Mouse (Mus musculus) stomach, postnatal 0 days (tissue): ENCODE results near the gene Sptbn1.

Source experiments
- CTCF ChIP-seq: IDR thresholded peaks from 2 replicates; pipeline ENCODE4 v1.5.1; 2016; ENCODE audit warnings: antibody characterized with exemption, low read depth, mild to moderate bottlenecking, moderate library complexity
- EP300 ChIP-seq: optimal IDR thresholded peaks from 2 replicates; pipeline ENCODE3; 2016; ENCODE audit warnings: antibody characterized with exemption

DNA sequence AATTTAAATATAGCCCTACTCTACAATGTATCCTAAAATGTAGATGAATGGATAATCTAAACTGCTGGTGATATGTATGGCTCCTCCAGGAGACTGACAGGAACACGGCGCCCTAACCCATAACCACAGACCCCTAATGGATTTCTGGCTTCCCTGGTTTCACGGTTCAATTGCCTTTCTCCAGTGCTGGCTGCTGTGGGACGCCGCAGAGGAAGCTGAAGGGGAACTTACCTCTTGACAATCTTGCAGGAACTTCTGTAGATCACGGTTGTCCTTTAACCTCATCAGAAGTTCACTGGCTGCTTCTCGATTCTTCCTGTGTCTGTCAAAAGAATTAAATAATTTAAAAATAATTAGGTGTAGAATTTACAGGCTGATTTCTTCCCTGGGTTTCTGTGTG is 138.6 kb downstream of the Sptbn1 start:
- TF ChIP-seq CTCF (no peak), EP300 (no peak)
